Mouse (Mus musculus) monocyte, adult 2 months (primary cell): ENCODE results near the gene Il12rb1.

Experiments
- DNase-seq, 2 experiments: peaks; one replicate each; pipeline ENCODE4 v3.0.0; 2022; ENCODE audit warnings: low spot score in 2 of 2, low read depth in 1 of 2

Il12rb1 gene

DNA sequence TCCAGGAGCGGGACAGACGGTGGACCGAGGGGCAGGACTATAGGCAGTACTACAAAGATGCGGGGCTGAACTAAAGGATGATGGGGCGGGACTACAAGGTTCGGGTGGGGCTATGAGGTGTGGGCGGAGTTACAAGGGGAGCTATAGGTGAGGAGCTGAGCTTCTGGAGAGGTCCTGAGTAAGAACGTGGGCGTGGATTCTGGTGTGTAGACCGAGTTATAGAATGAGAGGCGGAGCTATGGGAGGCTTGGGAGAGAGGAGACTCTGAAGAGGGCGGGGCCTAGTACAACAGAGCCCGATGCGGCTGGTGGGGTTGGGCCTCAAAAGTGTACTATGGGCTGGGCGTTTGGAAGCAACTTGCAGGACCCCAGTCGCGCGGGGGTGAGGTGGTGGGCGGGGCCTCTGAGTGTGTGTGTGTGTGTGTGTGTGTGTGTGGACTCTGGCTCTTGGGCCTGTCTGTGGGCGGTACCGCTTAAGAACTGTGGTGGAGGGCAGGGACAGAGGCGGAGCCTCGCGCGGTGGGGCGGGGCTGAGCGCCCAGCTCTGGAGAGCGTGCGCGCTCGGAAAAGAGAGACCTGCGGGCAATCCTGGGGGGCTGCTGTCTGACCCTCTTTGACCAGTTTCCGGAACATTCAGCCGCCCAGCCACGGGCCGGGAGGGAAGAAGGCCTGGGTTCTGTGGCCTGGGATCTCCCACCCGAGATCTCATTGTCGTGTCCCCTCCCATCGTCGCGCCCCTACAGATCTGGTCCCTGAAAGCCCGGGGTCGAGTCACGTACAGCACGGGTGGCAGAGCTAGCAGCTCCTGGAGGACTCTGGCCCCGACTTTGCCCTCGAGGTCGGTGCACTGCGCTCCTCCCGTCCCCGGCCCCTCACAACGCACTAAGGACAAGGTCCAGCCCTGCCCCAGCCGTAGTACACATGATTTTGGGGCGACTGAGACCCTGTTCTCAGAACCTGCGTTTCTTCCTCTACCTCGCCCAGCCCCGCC lies 10.9 kb upstream of the Il12rb1 start:
- DNase-seq = peak in 1 of 2 experiments; percentile 67

DNA sequence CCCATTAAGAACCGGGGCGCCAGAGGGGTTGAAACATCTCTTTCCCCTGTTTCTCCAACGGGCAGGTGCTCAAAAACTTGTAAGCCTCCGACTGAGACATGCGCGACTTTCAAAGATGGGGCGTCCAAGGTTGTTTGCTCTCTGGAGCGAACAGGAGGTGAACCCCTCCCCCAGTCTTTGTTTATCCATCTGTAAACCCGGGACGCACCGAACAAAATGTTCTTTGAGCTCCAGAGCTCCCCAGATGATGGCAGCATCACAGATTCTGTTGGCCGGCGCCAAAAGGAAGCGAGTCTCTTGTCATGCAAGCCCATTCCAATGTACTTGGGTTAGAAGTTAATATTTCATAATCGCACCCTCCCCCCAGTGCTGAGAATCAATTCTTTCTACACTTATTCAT lies 10.0 kb upstream of the Il12rb1 start:
- no peak for DNase-seq

- no peak for DNase-seq
Measured at GRCm38 (mm10) chr8:70800648-70801047, 7.6 kb upstream of the Il12rb1 start.

GRCm38 (mm10) chr8:70801156-70801555 lies 7.1 kb upstream of the Il12rb1 start:
- DNase-seq = no peak

- DNase-seq = no peak
Measured at GRCm38 (mm10) chr8:70801830-70802229, 6.4 kb upstream of the Il12rb1 start.

DNA sequence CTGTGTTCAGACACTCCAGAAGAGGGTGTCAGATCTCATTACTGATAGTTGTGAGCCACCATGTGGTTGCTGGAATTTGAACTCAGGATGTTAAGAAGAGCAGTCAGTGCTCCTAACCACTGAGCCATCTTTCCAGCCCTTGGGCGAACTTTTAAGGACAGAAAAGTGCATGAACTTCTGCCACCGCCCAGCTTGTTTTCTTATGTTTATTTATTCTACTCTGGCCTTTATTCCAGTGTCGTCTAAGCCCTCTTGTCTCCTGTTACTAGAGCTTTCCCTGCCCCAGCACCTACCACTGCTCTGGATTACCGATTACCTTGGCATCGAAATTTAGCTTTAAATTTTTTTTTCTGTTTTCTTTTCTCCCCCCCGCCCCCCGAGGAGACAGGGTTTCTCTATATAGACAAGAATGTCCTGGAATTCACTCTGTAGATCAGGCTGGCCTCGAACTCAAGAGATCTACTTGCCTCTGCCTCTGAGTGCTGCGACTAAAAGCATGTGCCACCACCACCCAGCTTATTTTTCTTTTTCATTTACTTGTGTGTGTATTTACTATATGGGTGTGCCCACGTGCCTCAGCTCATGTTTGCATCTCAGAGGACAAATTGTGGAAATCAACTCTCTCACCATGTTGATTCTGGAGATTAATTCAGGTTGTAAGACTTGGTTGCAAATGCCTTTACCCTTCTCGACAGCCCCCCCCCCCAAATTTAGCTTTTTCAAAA lies 5.3 kb upstream of the Il12rb1 start:
- DNase-seq = no peak

DNA sequence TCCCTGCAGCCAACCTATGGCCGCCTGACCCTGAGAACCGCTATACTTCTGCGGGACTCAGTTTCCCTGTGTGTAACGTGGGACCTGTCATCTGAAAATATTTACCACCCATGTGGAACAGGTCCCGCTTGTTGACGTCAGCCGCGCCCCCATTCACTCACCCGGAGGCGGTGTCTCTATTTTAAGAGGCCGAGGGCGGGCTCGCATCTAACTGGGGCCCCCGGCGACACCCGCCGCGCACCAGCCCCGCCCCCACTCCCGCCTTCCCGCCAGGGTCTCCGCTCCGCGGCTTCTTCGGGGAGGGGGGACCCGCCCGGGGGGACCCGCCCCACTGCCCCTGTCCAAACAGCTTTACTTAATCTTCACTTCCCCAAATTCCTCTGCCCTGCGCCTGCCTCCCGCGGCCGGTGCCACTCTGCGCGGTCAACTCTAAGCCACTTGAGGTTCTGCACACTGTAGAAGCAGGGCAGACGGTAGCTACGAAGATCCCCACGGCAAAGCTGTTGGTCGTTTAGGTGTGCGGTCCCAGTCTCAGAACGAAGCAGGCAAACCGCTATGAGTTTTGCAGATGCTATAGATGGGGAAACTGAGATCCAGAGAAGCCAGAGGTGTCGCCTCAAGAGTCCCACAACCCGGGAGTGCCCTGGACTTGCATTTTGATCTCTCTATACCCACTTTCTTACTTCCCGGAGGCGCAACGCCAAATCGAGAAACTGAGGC lies 4.3 kb upstream of the Il12rb1 start:
- DNase-seq = peak in 1 of 2 experiments; percentile 52

DNA sequence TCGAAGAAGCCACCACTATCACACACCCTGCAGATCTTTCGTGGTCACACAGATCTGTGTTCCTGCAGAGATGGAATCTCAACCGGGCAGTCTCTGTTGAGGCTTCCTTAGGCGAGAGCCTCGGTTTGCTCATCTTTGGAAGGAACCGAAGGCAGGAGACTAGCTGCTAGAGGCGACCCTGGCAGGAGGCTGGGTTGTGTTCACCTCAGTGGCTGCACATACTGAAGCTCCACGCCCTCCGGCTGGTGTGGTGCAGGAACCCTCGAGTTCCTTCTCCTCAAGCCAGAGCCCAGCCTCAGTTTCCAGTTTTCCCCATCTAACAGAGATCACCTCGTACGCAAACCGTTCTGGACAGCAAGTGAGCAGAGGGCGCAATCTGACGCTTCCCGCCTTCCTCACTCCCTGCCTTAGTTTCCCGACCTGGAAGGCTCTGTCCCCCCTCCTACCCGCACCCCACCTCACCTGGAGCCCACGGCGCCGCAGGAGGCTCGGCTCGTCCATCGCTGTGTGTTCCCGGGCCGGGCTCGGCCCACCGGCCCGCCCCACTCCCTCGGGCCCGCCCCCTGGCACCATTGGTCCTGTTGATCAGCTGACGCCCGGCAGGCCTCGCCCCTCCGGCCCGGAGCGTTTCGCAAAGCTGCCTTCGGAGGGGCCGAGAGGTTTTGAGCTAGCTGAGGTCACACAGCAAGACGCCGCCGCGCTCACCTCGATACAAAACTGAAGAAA lies 3.6 kb upstream of the Il12rb1 start, which contains the start of gene Mast3:
Gene Mast3 (minus strand): TSS at position 574 of the 726 bp plus-strand sequence.
- peak in 1 of 2 experiments; percentile 67 for DNase-seq

- peak in 1 of 2 experiments; percentile 59 for DNase-seq
Measured at GRCm38 (mm10) chr8:70806541-70806940, 1.7 kb upstream of the Il12rb1 start.

GRCm38 (mm10) chr8:70807304-70807703 lies 945 bp upstream of the Il12rb1 start:
- DNase-seq = no peak

DNA sequence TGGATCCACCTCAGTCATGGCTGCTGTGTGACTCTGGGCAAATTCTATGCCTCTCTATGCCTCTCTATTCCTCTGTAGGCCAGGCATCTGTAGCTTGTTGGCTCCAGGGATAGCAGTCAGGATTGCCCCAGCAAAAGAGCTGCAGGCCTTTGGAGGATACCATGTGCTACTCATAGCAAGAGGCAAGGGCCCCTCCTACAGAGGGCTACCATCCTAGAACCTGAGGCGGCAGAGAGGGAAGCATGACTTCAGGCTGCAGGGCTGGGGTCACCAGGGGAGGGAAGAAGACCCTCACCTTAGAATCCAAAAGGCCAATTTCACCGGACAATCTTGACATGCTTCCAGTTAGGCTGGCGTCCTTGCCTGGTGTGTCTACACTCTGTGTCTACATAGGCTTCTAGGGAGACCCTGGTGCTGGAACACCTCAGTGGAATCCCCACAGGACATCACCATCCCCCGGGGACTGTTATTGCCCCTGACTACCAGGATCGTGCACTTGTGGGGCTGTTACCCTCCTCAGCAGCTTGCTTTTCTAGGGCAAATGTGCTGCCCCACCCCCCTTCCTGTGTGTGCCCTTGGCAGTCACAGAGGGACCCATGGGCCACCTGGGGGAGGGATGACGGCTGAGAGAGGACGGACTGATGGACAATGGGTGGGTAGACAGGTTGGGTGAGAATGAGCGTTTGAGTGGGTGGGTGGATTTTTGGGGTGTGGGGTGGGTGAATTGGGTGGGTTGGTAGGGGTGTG lies 879 bp downstream of the Il12rb1 start:
- DNase-seq = no peak

DNA sequence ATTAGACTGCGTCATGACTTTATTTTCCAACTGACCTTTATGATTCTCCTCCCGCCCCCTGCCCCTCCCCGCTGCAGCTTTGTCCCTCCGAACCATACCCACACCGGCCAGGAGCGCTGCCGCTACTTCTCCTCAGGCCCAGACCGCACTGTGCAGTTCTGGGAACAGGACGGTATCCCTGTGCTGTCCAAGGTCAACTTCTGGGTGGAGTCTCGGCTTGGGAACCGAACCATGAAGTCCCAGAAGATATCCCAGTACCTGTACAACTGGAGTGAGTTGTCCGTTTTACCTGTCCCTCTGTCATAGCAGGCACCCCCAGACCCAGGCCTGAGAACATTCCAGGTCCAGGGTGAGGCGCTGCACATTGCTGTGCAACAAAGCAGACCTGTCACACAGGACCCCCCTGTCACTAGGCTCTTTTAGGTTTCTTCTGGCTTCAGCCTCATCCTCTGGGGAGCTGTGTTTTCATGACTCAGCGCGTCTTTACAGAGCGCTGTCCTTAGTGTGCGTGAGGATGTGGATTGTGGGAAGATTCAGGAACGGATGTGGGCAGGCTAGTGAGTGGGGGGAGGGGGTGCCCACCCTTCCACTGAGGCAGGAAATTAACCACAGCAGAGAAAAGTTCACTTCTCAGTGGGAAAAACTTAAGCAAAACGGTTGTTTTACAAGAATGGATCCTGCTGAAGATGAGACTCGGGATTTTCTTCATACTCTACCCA lies 2.9 kb downstream of the Il12rb1 start:
- DNase-seq = no peak

DNA sequence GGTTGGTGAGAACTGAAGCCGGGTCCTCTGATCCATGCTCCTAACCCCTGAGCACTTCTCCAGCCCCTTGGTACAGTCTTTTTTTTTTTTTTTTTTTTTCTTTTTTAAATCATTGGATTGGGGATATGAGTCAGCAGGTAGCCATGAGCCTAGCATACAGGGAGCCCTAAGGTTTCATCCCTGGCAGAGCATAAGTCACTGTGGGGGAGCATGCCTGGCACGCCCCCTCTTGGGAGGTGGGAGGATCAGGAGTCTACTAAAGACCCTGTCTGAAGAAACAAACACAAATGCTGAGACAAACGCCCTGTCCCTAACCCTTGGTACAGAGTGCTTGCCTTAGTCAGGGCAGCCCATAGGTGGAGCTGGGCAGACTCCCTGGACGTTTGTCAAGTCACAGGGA lies 3.8 kb downstream of the Il12rb1 start:
- no peak for DNase-seq

- no peak for DNase-seq
Measured at GRCm38 (mm10) chr8:70812885-70813284, 4.6 kb downstream of the Il12rb1 start.

DNA sequence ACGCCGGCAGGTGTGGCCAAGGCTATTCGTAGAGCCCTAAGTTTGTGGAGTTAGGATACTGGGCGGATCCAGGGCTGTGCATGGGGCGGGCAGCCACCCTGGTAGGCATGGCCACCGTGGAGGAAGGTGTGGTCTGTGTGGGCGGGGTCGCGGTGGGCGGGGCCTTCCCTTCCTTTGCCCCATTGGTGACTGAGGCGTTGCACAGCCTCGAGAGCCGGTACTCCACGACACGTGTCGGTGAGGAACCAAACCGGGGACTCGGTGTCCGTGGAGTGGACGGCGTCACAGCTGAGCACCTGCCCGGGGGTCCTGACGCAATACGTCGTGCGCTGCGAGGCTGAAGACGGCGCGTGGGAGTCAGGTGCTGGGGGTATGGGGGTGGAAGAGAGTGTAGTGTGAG lies 8.4 kb downstream of the Il12rb1 start:
- peak in 1 of 2 experiments; percentile 31 for DNase-seq

GRCm38 (mm10) chr8:70820101-70820935 lies 12.1 kb downstream of the Il12rb1 start:
- no peak for DNase-seq

DNA sequence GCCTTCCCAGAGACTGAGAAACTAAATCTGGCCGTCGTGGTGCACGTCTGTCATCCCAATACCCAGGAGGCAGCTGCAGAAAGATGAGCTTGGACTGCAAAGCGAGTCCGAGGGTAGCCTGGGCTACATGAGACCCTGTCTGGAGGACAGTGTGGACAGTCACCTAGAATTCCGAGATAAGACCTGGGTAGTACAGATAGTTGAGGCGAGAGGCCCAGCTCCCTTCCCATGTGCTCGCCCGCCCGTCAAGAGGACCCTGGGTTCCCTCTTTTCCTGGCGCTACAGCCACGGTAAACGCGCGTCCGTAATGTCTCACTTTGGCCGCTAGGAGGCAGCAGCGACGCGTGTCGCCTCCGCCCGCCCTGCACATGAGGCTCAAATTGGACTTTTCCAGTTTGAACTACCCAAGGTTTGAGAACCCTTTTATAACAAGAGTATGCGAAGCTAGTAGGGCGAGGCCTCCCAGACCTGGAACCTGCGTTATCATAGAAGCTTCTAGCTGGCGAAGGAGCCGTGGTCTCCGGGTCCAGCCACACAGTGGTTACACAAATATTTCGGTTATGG lies 13.2 kb downstream of the Il12rb1 start:
- peak in 1 of 2 experiments; percentile 62 for DNase-seq

GRCm38 (mm10) chr8:70821992-70822391 lies 13.7 kb downstream of the Il12rb1 start:
- DNase-seq = no peak
